Mouse (Mus musculus): Measurements from ENCODE around the gene Acsl6.
"Not testable (repeated sequence)": the region's sequence is repeated elsewhere in the genome, so short reads cannot be mapped to it uniquely, and the experiment has no call there.

Acsl6 gene

GRCm38 (mm10) chr11:54391326-54391725 lies 87.7 kb downstream of the Acsl6 start:
- no peak for DNase-seq (ENCODE audit: low spot score)

DNA sequence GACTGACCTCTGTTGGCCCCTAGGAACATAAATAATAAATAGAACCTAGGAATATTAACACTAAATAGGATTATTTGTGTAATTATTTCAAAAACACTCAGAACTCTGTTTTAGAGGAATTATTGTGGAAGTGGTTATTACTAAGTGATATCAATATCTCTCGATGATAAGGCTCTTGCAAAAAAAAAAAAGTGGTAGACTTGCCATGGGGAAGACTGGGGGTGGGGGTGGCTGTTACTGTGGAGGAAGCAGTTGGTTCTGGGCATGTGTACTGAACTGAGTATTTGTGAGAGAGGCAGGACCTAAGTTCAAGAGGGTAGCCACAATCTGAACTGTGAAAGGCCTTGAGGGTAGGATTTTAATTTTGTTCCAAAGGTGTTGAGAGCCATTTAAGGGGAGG lies 93.1 kb downstream of the Acsl6 start:
- no peak for DNase-seq (ENCODE audit: low spot score)

GRCm38 (mm10) chr11:54398058-54398457 lies 94.5 kb downstream of the Acsl6 start:
- DNase-seq (ENCODE audit: low spot score) = no peak

GRCm38 (mm10) chr11:54400803-54401202 lies 97.2 kb downstream of the Acsl6 start:
- not testable (repeated sequence) for DNase-seq (ENCODE audit: low spot score)

DNA sequence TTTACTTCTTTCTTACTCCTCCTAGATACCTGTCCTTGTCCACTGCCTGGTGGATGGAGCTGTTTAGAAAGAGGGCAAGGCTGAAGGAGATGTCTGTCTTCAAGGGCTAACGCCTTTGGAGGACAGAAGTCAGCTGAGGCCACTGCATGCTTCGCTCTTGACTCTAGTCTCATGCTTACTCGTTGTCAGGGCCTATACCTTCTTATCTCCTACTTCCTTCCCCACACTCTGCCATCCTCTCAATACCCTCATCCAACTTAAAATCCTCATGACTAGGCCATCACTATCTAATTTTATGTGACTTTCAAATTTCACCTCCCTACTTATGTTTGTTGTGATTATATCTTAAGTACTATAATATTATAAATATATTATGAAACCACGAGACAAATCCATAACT lies 101.3 kb downstream of the Acsl6 start:
- DNase-seq (ENCODE audit: low spot score) = no peak

GRCm38 (mm10) chr11:54406930-54407546 lies 103.4 kb downstream of the Acsl6 start:
- no peak for DNase-seq (ENCODE audit: low spot score)

DNA sequence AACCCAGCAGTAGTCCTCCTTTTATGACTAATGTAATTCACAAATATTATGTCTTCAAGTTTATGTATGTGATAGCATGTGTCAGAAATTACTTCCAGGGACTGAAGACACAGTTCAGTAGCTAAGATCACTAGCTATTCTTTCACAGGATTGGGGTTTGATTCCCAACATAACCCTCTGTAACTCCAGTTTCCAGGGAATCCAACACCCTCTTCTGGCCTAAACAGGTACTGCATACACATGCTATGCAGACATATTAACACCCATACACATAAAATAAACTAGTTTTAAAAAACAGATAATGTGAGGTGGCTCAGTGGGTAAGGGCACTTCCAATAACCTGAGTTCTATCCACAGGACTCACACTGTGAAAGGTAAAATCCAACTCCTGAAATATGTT lies 107.0 kb downstream of the Acsl6 start:
- no peak for DNase-seq (ENCODE audit: low spot score)

DNA sequence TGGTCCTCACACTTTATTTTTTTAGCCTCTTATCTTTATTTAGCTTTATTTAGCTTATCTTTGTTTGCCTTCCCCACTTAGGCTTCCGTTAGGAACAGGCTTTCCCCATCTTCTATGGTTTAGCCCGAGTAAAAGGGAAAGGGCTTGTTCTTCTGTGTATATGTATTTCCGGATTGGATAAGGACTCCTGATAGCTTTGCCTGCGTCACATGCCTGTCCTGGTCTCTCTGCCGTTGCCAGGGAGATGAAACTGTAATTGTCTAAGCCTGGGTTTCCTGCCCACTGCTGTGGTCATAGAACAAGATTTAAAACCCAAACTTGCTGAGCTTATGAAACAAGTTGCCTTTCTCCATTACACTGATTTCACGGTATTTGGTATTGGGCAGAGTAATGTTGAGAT lies 109.4 kb downstream of the Acsl6 start:
- DNase-seq (ENCODE audit: low spot score) = no peak

All from left cerebral cortex, adult 11 months (tissue).